Mouse (Mus musculus): ENCODE measurements around the gene Mapkap1. TPM values are rescaled to one million over a fixed set of nuclear protein-coding genes. Genes with fewer than 3 reads are reported as not detected.

Gene Mapkap1
- polyA plus RNA-seq, 1 experiment from 2014 or later = 99.7 TPM

GRCm38 (mm10) chr2:34600734-34601133, 194.2 kb downstream of the Mapkap1 start:
- Histone ChIP-seq H3K36me3 (ENCODE audit: control insufficient read depth, insufficient read depth, low read length) (peaks cover 4% of the 10 kb centered on the region; the same call in 1 of the 2 replicates), H3K9me3 (ENCODE audit: control insufficient read depth, low read length) (no peaks in the 10 kb centered on the region), H3K4me2 (replicated peaks; ENCODE audit: low read depth, low read length) (no peak overlapping the region), H3K27ac (ENCODE audit: low read depth, low read length) (no peak overlapping the region), H3K4me1 (ENCODE audit: control insufficient read depth, insufficient read depth, low read length) (peaks cover 21% of the 10 kb centered on the region), H3K27me3 (ENCODE audit: control insufficient read depth, insufficient read depth, low read length) (no peaks in the 10 kb centered on the region), H3K4me3 (ENCODE audit: low read length) (no peak overlapping the region), H3K9ac (ENCODE audit: low read depth, low read length) (no peak overlapping the region)
- no peak for ATAC-seq (ENCODE audit: low FRiP score, low TSS enrichment)
- WGBS = 5% methylated on average over 7 of the region's 7 CpGs

DNA sequence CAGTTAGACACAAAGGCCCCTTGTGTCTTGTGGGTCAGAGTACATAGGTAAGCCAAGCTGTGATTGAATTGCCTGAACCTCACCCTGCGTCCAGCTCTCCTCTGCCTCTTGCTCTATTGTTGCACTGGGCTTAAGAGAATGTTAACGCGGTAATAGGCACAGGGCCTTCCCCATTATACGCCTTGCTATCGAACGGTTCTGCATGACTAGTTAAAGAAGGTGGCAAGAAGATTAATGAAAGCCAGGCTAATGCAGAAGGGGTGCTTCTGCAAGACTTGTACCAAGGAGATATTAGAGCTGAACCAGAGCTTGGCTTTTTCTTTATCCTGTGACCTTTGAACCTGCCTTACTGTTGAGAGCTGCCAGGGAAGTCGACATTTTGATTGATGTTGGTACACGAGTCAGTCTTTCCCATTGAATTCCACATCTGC, 195.6 kb downstream of the Mapkap1 start:
- H3K4me3 ChIP-seq (ENCODE audit: low read length) = no peak overlapping the region
- H3K27ac ChIP-seq (ENCODE audit: low read depth, low read length) = no peak overlapping the region
- H3K4me1 ChIP-seq (ENCODE audit: control insufficient read depth, insufficient read depth, low read length) = peaks cover 21% of the 10 kb centered on the region
- no peak overlapping the region for H3K4me2 ChIP-seq (replicated peaks; ENCODE audit: low read depth, low read length)
- H3K9ac ChIP-seq (ENCODE audit: low read depth, low read length) = no peak overlapping the region
- no peaks in the 10 kb centered on the region for H3K27me3 ChIP-seq (ENCODE audit: control insufficient read depth, insufficient read depth, low read length)
- 20% methylated on average over 8 of the region's 8 CpGs for WGBS
- H3K9me3 ChIP-seq (ENCODE audit: control insufficient read depth, low read length) = no peaks in the 10 kb centered on the region
- peaks cover 4% of the 10 kb centered on the region; the same call in 1 of the 2 replicates for H3K36me3 ChIP-seq (ENCODE audit: control insufficient read depth, insufficient read depth, low read length)
- ATAC-seq (ENCODE audit: low FRiP score, low TSS enrichment) = no peak

GRCm38 (mm10) chr2:34602896-34603295, 196.3 kb downstream of the Mapkap1 start:
- Histone ChIP-seq H3K27me3 (ENCODE audit: control insufficient read depth, insufficient read depth, low read length) (no peaks in the 10 kb centered on the region), H3K9ac (ENCODE audit: low read depth, low read length) (no peak overlapping the region), H3K36me3 (ENCODE audit: control insufficient read depth, insufficient read depth, low read length) (peaks cover 4% of the 10 kb centered on the region; the same call in 1 of the 2 replicates), H3K9me3 (ENCODE audit: control insufficient read depth, low read length) (no peaks in the 10 kb centered on the region), H3K4me2 (replicated peaks; ENCODE audit: low read depth, low read length) (no peak overlapping the region), H3K4me1 (ENCODE audit: control insufficient read depth, insufficient read depth, low read length) (peaks cover 21% of the 10 kb centered on the region), H3K4me3 (ENCODE audit: low read length) (no peak overlapping the region), H3K27ac (ENCODE audit: low read depth, low read length) (no peak overlapping the region)
- 92% methylated on average over 3 of the region's 3 CpGs for WGBS
- ATAC-seq (ENCODE audit: low FRiP score, low TSS enrichment) = no peak

DNA sequence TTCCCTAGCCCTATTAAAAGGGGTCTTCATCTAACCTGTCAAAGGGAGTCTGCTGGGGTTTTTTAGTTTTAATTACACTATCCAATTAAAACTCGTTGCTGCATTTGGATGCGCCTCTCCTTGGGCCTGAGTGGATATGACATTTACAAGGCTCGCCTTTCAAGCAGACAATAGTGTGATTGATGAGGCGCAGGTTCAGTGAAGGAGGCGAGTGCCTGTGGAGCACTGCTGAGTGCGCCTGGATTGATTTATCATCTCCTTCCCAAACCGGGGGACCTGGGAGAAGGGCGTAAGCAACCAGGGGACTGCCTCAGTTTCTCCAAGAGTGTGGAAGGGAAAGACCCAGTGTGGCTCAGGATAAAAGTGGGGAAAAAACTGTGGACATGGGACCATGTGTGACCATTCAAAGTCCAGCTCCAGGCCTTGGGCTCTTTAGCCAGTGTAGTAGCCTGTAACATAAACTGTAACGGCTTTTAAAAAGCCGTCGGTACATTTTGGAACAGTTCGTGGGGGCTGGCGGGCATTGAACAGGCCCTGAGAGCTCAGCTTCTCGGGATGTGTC, 197.2 kb downstream of the Mapkap1 start:
- Histone ChIP-seq H3K9ac (ENCODE audit: low read depth, low read length) (no peak overlapping the region), H3K27ac (ENCODE audit: low read depth, low read length) (no peak overlapping the region), H3K4me2 (replicated peaks; ENCODE audit: low read depth, low read length) (no peak overlapping the region), H3K9me3 (ENCODE audit: control insufficient read depth, low read length) (no peaks in the 10 kb centered on the region), H3K4me1 (ENCODE audit: control insufficient read depth, insufficient read depth, low read length) (peaks cover 21% of the 10 kb centered on the region), H3K36me3 (ENCODE audit: control insufficient read depth, insufficient read depth, low read length) (peaks cover 2% of the 10 kb centered on the region; the same call in 1 of the 2 replicates), H3K27me3 (ENCODE audit: control insufficient read depth, insufficient read depth, low read length) (no peaks in the 10 kb centered on the region), H3K4me3 (ENCODE audit: low read length) (no peak overlapping the region)
- WGBS = 33% methylated on average over 14 of the region's 14 CpGs
- no peak for ATAC-seq (ENCODE audit: low FRiP score, low TSS enrichment)

- ATAC-seq (ENCODE audit: low FRiP score, low TSS enrichment) = no peak
- H3K9me3 ChIP-seq (ENCODE audit: control insufficient read depth, low read length) = no peaks in the 10 kb centered on the region
- no peak overlapping the region for H3K4me3 ChIP-seq (ENCODE audit: low read length)
- H3K27ac ChIP-seq (ENCODE audit: low read depth, low read length) = no peak overlapping the region
- no peaks in the 10 kb centered on the region for H3K36me3 ChIP-seq (ENCODE audit: control insufficient read depth, insufficient read depth, low read length)
- peaks cover 21% of the 10 kb centered on the region for H3K4me1 ChIP-seq (ENCODE audit: control insufficient read depth, insufficient read depth, low read length)
- 40% methylated on average over 3 of the region's 3 CpGs for WGBS
- no peak overlapping the region for H3K4me2 ChIP-seq (replicated peaks; ENCODE audit: low read depth, low read length)
- H3K9ac ChIP-seq (ENCODE audit: low read depth, low read length) = no peak overlapping the region
- H3K27me3 ChIP-seq (ENCODE audit: control insufficient read depth, insufficient read depth, low read length) = no peaks in the 10 kb centered on the region
Measured at GRCm38 (mm10) chr2:34605040-34605439, 198.5 kb downstream of the Mapkap1 start.

DNA sequence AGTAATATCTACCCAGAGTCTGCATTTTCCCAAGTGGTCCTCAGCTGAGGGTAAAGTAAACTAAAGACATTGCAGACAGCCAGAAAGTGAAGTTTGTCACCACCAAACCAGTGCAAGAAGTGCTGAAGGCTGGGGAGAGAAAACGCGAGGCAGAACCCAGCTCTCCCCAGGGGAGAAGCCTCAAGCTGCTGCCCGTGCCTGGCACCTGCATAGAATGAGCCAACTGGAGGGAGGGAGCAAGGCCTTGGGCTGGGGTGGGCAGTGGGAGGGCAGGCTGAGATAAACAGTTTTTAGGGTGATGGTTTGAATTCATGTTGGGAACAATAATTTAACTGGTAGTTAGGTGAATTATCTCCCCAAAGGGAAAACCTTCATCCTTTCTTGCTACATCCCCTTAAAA, 202.3 kb downstream of the Mapkap1 start:
- no peak overlapping the region for H3K4me2 ChIP-seq (replicated peaks; ENCODE audit: low read depth, low read length)
- no peak overlapping the region for H3K27ac ChIP-seq (ENCODE audit: low read depth, low read length)
- no peaks in the 10 kb centered on the region for H3K36me3 ChIP-seq (ENCODE audit: control insufficient read depth, insufficient read depth, low read length)
- no peaks in the 10 kb centered on the region for H3K9me3 ChIP-seq (ENCODE audit: control insufficient read depth, low read length)
- no peaks in the 10 kb centered on the region for H3K27me3 ChIP-seq (ENCODE audit: control insufficient read depth, insufficient read depth, low read length)
- H3K4me1 ChIP-seq (ENCODE audit: control insufficient read depth, insufficient read depth, low read length) = no peaks in the 10 kb centered on the region
- H3K4me3 ChIP-seq (ENCODE audit: low read length) = no peak overlapping the region
- WGBS = 67% methylated on average over 3 of the region's 3 CpGs
- no peak for ATAC-seq (ENCODE audit: low FRiP score, low TSS enrichment)
- no peak overlapping the region for H3K9ac ChIP-seq (ENCODE audit: low read depth, low read length)

DNA sequence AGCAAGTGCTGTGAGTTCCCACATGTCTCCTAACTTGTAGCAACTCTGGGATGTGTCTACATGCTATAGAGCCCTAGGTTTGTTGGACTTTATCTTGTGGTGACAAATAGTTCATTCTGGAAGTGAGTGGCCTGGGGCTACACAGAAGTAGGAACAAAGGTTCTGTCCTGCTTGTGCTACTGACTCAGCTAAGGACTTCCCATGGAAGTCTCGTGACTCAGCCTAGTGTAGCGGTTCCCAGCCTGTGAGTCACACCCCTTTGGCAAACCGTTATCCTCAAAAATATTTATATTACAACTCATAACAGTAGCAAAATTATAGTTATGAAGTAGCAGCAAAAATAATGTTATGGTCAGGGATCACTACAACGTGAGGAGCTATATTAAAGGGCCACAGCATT, 202.9 kb downstream of the Mapkap1 start:
- ATAC-seq (ENCODE audit: low FRiP score, low TSS enrichment) = no peak
- no peak overlapping the region for H3K27ac ChIP-seq (ENCODE audit: low read depth, low read length)
- no peaks in the 10 kb centered on the region for H3K36me3 ChIP-seq (ENCODE audit: control insufficient read depth, insufficient read depth, low read length)
- no peaks in the 10 kb centered on the region for H3K27me3 ChIP-seq (ENCODE audit: control insufficient read depth, insufficient read depth, low read length)
- no peak overlapping the region for H3K4me2 ChIP-seq (replicated peaks; ENCODE audit: low read depth, low read length)
- H3K4me3 ChIP-seq (ENCODE audit: low read length) = no peak overlapping the region
- no peaks in the 10 kb centered on the region for H3K9me3 ChIP-seq (ENCODE audit: control insufficient read depth, low read length)
- H3K4me1 ChIP-seq (ENCODE audit: control insufficient read depth, insufficient read depth, low read length) = no peaks in the 10 kb centered on the region
- WGBS = 92% methylated on average over 4 of the region's 4 CpGs
- H3K9ac ChIP-seq (ENCODE audit: low read depth, low read length) = no peak overlapping the region

DNA sequence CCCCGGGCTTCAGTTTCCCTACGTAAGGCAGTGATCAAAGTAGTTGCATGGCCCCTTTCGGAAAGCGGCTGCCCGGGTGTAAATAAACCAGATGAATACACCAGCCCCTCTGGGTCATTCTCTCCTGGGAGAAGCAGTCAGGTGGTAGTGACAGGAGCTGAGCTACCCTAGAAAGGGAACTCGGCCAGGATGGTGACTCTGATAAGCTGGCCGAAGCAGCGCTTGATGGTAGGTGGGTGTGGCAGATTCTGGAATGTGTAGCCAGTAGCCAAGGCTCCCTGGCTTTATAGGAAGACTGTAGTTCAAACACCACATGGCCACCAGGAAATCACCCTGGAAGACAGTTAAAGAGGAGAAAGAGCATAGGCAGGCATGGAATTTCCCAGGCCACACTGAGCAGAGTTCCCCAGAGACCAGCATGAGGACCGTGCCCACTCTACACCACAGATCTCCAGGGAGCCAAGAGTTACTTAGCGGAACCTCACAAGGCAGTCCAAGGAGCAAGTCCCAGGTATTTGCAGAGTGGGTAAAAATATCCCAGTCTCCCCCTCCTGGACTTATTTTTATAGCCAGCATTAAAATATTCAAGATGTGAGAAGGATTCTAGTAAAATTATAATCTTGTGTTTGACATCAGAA, 214.3 kb downstream of the Mapkap1 start:
- no peak overlapping the region for H3K9ac ChIP-seq (ENCODE audit: low read depth, low read length)
- no peak overlapping the region for H3K27ac ChIP-seq (ENCODE audit: low read depth, low read length)
- ATAC-seq (ENCODE audit: low FRiP score, low TSS enrichment) = no peak

GRCm38 (mm10) chr2:34621485-34621884, 214.9 kb downstream of the Mapkap1 start:
- Histone ChIP-seq H3K4me2 (replicated peaks; ENCODE audit: low read depth, low read length) (no peak overlapping the region), H3K9ac (ENCODE audit: low read depth, low read length) (no peak overlapping the region), H3K27ac (ENCODE audit: low read depth, low read length) (no peak overlapping the region), H3K9me3 (ENCODE audit: control insufficient read depth, low read length) (no peaks in the 10 kb centered on the region), H3K27me3 (ENCODE audit: control insufficient read depth, insufficient read depth, low read length) (no peaks in the 10 kb centered on the region), H3K4me3 (ENCODE audit: low read length) (no peak overlapping the region), H3K36me3 (ENCODE audit: control insufficient read depth, insufficient read depth, low read length) (peaks cover 15% of the 10 kb centered on the region; the same call in 1 of the 2 replicates), H3K4me1 (ENCODE audit: control insufficient read depth, insufficient read depth, low read length) (no peaks in the 10 kb centered on the region)
- no peak for ATAC-seq (ENCODE audit: low FRiP score, low TSS enrichment)
- 74% methylated on average over 8 of the region's 8 CpGs for WGBS

More for the DNA sequence above, 214.3 kb downstream of the Mapkap1 start:
- no peaks in the 10 kb centered on the region for H3K9me3 ChIP-seq (ENCODE audit: control insufficient read depth, low read length)
- WGBS = 43% methylated on average over 10 of the region's 10 CpGs
- H3K4me3 ChIP-seq (ENCODE audit: low read length) = no peak overlapping the region
- peaks cover 15% of the 10 kb centered on the region; the same call in 1 of the 2 replicates for H3K36me3 ChIP-seq (ENCODE audit: control insufficient read depth, insufficient read depth, low read length)
- H3K27me3 ChIP-seq (ENCODE audit: control insufficient read depth, insufficient read depth, low read length) = no peaks in the 10 kb centered on the region
- H3K4me1 ChIP-seq (ENCODE audit: control insufficient read depth, insufficient read depth, low read length) = no peaks in the 10 kb centered on the region
- H3K4me2 ChIP-seq (replicated peaks; ENCODE audit: low read depth, low read length) = no peak overlapping the region
